Mouse (Mus musculus): ENCODE results near the gene Gm9903. TPM values are rescaled to one million over a fixed set of nuclear protein-coding genes. Genes with fewer than 3 reads are reported as not detected.

The Gm9903 gene
- total and polyA plus RNA-seq, 3 experiments: 1.0 to 2.5 (median 1.1) TPM

GRCm38 (mm10) chr5:33630615-33631014 lies 890 bp downstream of the Gm9903 start:
- WGBS: 53% methylated on average over 4 of the region's 4 CpGs
- peaks cover 12% of the 10 kb centered on the region for H3K4me1 ChIP-seq (ENCODE audit: control insufficient read depth, insufficient read depth, low read length)

GRCm38 (mm10) chr5:33632526-33632925 lies 2.8 kb downstream of the Gm9903 start:
- no peaks in the 10 kb centered on the region for H3K36me3 ChIP-seq (ENCODE audit: control insufficient read depth, insufficient read depth, low read length)
- peaks cover 12% of the 10 kb centered on the region for H3K4me1 ChIP-seq (ENCODE audit: control insufficient read depth, insufficient read depth, low read length)
- no peaks in the 10 kb centered on the region for H3K79me2 ChIP-seq (replicated peaks; ENCODE audit: control insufficient read depth, insufficient read depth, low read length)
- no peak for TF ChIP-seq POLR2A (IDR thresholded peaks at IDR 0.05; ENCODE audit: insufficient read depth, low read depth, low read length)
- no peak for TF ChIP-seq EP300 (IDR thresholded peaks at IDR 0.05; ENCODE audit: insufficient read depth, low read depth, low read length)
- TF ChIP-seq CTCF (IDR thresholded peaks at IDR 0.05): no peak
- no peak overlapping the region for H3K9ac ChIP-seq (ENCODE audit: low read depth, low read length)
- peak overlapping the region; percentile 61 for H3K27ac ChIP-seq
- WGBS: 54% methylated on average over 1 of the region's 1 CpGs
- DNase-seq: peak in 1 of 2 experiments; percentile 28
- intact Hi-C loops (cut with DNase I): loop anchor here (5.0 kb wide), 1 partner anchor 305 kb away; the partner anchor contains the start of gene Nelfa
- no peaks in the 10 kb centered on the region for H3K27me3 ChIP-seq (ENCODE audit: control insufficient read depth, insufficient read depth, low read length)
- H3K4me3 ChIP-seq: no peak overlapping the region

More at GRCm38 (mm10) chr5:33630615-33631014, 890 bp downstream of the Gm9903 start:
- Histone ChIP-seq H3K79me2 (replicated peaks; ENCODE audit: control insufficient read depth, insufficient read depth, low read length) (no peaks in the 10 kb centered on the region), H3K27me3 (ENCODE audit: control insufficient read depth, insufficient read depth, low read length) (no peaks in the 10 kb centered on the region), H3K36me3 (ENCODE audit: control insufficient read depth, insufficient read depth, low read length) (no peaks in the 10 kb centered on the region), H3K4me3 (peak overlapping the region; percentile 60; the same call in 1 of the 2 replicates), H3K27ac (peak overlapping the region; percentile 91), H3K9ac (ENCODE audit: low read depth, low read length) (no peak overlapping the region)
- no peak for TF ChIP-seq POLR2A (IDR thresholded peaks at IDR 0.05; ENCODE audit: insufficient read depth, low read depth, low read length)
- 0 out of 2 replicates have a peak, but pooled peaks have one; percentile 30 for TF ChIP-seq EP300 (IDR thresholded peaks at IDR 0.05; ENCODE audit: insufficient read depth, low read depth, low read length)
- DNase-seq: peak in 1 of 2 experiments; percentile 52
- intact Hi-C loops (cut with DNase I): loop anchor here (2.0 to 5.0 kb wide), 2 partner anchors 20 to 307 kb away; partner anchors contain the start of gene Nelfa

GRCm38 (mm10) chr5:33635361-33635760 lies 5.6 kb downstream of the Gm9903 start:
- Histone ChIP-seq H3K9ac (ENCODE audit: low read depth, low read length) (no peak overlapping the region), H3K27ac (no peak overlapping the region), H3K79me2 (replicated peaks; ENCODE audit: control insufficient read depth, insufficient read depth, low read length) (no peaks in the 10 kb centered on the region; the same call in 1 of the 2 replicates), H3K27me3 (ENCODE audit: control insufficient read depth, insufficient read depth, low read length) (no peaks in the 10 kb centered on the region), H3K4me1 (ENCODE audit: control insufficient read depth, insufficient read depth, low read length) (peaks cover 8% of the 10 kb centered on the region), H3K4me3 (no peak overlapping the region), H3K36me3 (ENCODE audit: control insufficient read depth, insufficient read depth, low read length) (no peaks in the 10 kb centered on the region)
- intact Hi-C loops (cut with DNase I): no loop called here
- no peak for DNase-seq
- TF ChIP-seq CTCF (IDR thresholded peaks at IDR 0.05) (no peak), POLR2A (IDR thresholded peaks at IDR 0.05; ENCODE audit: insufficient read depth, low read depth, low read length) (no peak), EP300 (IDR thresholded peaks at IDR 0.05; ENCODE audit: insufficient read depth, low read depth, low read length) (no peak)
- WGBS: 90% methylated on average over 3 of the region's 3 CpGs

GRCm38 (mm10) chr5:33637606-33638350 lies 8.1 kb downstream of the Gm9903 start:
- H3K79me2 ChIP-seq (replicated peaks; ENCODE audit: control insufficient read depth, insufficient read depth, low read length): no peaks in the 10 kb centered on the region; the same call in 1 of the 2 replicates
- H3K27ac ChIP-seq: no peak overlapping the region
- H3K36me3 ChIP-seq (ENCODE audit: control insufficient read depth, insufficient read depth, low read length): no peaks in the 10 kb centered on the region; the same call in 1 of the 2 replicates
- TF ChIP-seq EP300 (IDR thresholded peaks at IDR 0.05; ENCODE audit: insufficient read depth, low read depth, low read length): no peak
- no peak for TF ChIP-seq CTCF (IDR thresholded peaks at IDR 0.05)
- TF ChIP-seq POLR2A (IDR thresholded peaks at IDR 0.05; ENCODE audit: insufficient read depth, low read depth, low read length): no peak
- no peak for DNase-seq
- no peak overlapping the region for H3K4me3 ChIP-seq
- no peak overlapping the region for H3K9ac ChIP-seq (ENCODE audit: low read depth, low read length)
- WGBS: 74% methylated on average over 3 of the region's 3 CpGs
- peaks cover 4% of the 10 kb centered on the region for H3K4me1 ChIP-seq (ENCODE audit: control insufficient read depth, insufficient read depth, low read length)
- H3K27me3 ChIP-seq (ENCODE audit: control insufficient read depth, insufficient read depth, low read length): no peaks in the 10 kb centered on the region
- intact Hi-C loops (cut with DNase I): no loop called here

- Histone ChIP-seq H3K27ac (peak overlapping the region; percentile 63), H3K27me3 (ENCODE audit: control insufficient read depth, insufficient read depth, low read length) (no peaks in the 10 kb centered on the region), H3K36me3 (ENCODE audit: control insufficient read depth, insufficient read depth, low read length) (no peaks in the 10 kb centered on the region; the same call in 1 of the 2 replicates), H3K9ac (ENCODE audit: low read depth, low read length) (no peak overlapping the region), H3K4me3 (no peak overlapping the region), H3K79me2 (replicated peaks; ENCODE audit: control insufficient read depth, insufficient read depth, low read length) (no peaks in the 10 kb centered on the region; the same call in 1 of the 2 replicates), H3K4me1 (ENCODE audit: control insufficient read depth, insufficient read depth, low read length) (peaks cover 4% of the 10 kb centered on the region)
- no peak for TF ChIP-seq CTCF (IDR thresholded peaks at IDR 0.05)
- no peak for TF ChIP-seq POLR2A (IDR thresholded peaks at IDR 0.05; ENCODE audit: insufficient read depth, low read depth, low read length)
- no peak for TF ChIP-seq EP300 (IDR thresholded peaks at IDR 0.05; ENCODE audit: insufficient read depth, low read depth, low read length)
- intact Hi-C loops (cut with DNase I): no loop called here
- 21% methylated on average over 4 of the region's 4 CpGs for WGBS
- DNase-seq: no peak
Observed at GRCm38 (mm10) chr5:33638826-33639225, 9.1 kb downstream of the Gm9903 start.

- no peak overlapping the region for H3K9ac ChIP-seq (ENCODE audit: low read depth, low read length)
- whole genome bisulfite sequencing: 29% methylated on average over 3 of the region's 3 CpGs
- DNase-seq: peak in 1 of 2 experiments; percentile 38
- H3K4me1 ChIP-seq (ENCODE audit: control insufficient read depth, insufficient read depth, low read length): peaks cover 4% of the 10 kb centered on the region
- TF ChIP-seq CTCF (IDR thresholded peaks at IDR 0.05) (peak; percentile 93), POLR2A (IDR thresholded peaks at IDR 0.05; ENCODE audit: insufficient read depth, low read depth, low read length) (no peak)
- H3K79me2 ChIP-seq (replicated peaks; ENCODE audit: control insufficient read depth, insufficient read depth, low read length): no peaks in the 10 kb centered on the region; the same call in 1 of the 2 replicates
- H3K36me3 ChIP-seq (ENCODE audit: control insufficient read depth, insufficient read depth, low read length): no peaks in the 10 kb centered on the region; the same call in 1 of the 2 replicates
- intact Hi-C loops (cut with DNase I): no loop called here
- H3K4me3 ChIP-seq: no peak overlapping the region
- no peak overlapping the region for H3K27ac ChIP-seq
- no peaks in the 10 kb centered on the region for H3K27me3 ChIP-seq (ENCODE audit: control insufficient read depth, insufficient read depth, low read length)
Observed at GRCm38 (mm10) chr5:33640652-33641051, 10.9 kb downstream of the Gm9903 start.

Measured in heart, adult 2 months (tissue).